Mouse (Mus musculus): Measurements from ENCODE around the gene Dcp1a.
"Not testable (repeated sequence)": the region's sequence is repeated elsewhere in the genome, so short reads cannot be mapped to it uniquely, and the experiment has no call there.

Gene Dcp1a

GRCm38 (mm10) chr14:30523356-30523755 lies 44.0 kb downstream of the Dcp1a start:
- no peak for DNase-seq

DNA sequence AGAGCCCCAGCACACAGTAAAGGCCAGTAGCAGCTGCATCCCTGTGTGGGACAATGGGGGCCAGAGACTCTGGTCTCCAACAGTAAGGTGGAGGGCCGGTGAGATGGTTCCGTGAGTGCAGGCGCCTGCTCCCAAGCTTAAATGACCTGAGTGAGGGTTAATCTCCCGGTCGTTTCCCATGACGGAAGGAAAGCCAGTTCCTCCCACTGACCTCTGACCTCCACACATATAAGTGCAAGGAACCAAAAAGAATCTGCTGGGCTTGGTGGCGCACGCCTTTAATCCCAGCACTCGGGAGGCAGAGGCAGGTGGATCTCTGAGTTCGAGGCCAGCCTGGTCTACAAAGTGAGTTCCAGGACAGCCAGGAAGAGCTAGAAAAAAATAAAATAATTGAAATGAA lies 49.1 kb downstream of the Dcp1a start:
- DNase-seq, result no peak

DNA sequence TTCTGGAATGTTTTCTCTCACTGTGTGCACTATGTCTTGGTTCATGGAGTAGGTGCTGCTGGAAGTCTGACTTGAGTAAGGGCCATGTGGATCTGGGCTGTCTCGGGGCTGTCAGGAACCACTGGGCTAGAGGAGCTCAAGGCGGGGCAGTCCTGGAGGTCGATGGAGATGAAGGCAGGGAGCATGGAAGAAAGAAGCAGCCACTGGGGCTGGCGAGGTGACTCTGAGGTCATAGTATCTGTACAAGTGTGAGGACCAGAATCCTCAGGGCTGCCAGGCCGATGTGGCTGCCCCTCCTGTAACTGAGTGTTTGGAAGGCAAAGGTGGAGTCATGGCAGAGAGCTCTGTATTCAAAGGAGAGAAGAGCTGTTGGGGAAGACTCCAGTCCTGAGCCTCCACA lies 49.6 kb downstream of the Dcp1a start:
- no peak for DNase-seq

- DNase-seq, result no peak
Observed at GRCm38 (mm10) chr14:30529454-30529853, 50.1 kb downstream of the Dcp1a start.

DNA sequence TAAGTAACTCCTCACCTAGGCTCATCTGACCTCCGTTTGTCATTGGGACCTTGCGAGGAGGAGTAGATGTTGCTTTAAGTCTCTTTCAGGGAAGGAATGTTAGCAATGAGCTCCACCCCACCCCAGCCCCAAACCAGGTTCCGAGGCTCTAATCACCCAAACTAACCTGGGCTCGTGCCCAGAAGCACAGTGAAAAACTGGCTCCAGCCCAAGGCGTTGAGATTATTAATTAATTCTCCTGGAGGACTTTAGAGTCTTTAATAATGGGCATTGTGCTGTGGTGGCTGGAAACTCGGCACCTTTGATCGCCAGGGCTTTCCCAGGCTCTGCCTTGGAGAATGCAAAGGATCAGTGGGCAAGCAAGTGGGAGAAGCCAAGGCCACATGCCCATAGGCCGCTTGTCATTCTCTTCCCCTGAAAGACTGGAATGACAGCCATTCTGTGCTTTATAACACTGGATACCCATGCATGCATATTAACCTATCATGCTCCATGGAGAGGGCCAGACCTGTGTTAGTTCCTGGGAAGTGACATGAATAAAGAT lies 51.5 kb downstream of the Dcp1a start:
- DNase-seq, result no peak

DNA sequence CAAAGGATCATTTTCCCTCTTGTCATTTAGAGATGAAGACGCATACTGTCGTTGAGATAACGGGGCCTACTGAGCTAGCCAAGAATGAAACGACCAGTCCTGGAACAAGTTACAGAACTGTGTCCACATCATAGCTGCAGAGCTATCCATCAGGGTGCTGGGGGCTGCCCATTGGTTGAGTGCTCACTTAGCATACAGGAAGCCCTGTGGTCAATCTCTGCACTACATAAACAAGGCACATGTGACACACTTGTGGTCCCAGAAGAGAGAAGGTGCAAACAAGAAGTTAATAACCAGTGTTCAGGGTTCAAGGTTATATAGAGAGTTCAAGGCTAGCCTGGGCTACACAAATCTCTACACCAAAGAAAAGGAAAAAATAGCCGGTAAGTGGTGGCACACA lies 52.1 kb downstream of the Dcp1a start:
- DNase-seq, result no peak

DNA sequence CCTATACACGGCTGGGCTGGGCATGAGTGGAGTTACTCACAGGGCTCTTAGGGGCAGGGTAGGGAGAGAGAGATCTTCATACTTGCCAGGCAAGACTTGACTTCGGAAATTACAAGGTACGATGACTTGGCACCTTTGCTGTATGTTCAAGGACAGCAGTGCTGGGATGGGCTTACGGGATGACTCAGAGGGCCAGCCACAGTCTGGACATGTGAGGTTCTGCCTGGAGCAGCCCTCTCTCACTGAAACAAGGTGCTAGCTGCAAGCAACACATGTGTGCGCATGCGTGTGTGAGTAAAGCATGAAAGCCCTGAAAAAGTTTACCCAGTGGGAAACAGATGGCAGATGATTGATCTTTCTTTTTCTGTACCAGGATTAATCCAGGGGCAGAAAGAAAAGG lies 52.6 kb downstream of the Dcp1a start:
- no peak for DNase-seq

DNA sequence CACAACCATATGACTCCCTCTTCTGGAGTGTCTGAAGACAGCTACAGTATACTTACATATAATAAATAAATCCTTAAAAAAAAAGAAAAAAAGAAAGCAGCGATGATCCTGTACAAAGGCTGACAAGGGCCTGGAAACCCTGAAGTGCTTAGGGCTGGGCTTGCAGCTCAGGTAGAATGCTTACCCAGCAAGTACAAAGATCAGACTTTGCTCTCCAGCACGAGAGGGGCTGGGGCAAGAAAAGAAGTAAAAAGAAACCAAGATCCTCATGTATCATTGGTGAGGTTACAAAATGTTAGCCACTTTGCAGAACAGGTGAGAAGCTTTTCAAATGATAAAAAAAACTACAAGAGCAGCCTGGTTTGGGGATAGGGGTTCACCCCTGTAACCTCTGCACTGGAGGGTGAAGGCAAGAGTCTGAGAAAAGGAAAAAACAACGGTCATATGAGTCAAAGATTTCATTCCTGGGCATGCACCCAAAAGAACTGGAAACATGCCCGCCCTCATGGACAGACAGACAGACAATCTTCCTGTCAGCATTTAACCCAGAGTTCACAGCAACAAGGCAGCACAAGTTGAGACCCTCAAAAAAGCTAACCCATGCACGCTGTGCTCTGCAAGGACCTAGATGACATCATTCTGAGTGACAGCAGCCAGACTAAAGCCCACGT lies 54.6 kb downstream of the Dcp1a start:
- no peak for DNase-seq

DNA sequence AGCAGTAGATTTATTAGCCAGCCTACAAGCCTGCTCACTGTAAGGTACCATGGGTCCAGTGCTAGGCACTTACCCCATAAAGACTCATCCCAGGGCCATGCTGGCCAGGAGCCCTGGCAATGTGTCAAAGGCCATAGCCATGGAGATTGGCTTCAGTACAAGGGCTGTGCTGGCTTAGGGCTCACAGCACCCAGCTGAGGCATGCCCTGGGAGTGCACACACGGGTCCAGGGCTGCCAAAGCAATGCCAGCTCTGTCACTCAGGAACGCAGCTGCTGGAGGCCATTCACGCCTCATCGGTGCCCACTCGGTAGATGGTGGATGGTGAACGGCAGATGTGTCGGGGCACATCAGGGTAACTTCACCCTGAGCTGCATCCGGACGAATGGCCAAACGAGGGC lies 62.2 kb downstream of the Dcp1a start:
- no peak for DNase-seq

DNA sequence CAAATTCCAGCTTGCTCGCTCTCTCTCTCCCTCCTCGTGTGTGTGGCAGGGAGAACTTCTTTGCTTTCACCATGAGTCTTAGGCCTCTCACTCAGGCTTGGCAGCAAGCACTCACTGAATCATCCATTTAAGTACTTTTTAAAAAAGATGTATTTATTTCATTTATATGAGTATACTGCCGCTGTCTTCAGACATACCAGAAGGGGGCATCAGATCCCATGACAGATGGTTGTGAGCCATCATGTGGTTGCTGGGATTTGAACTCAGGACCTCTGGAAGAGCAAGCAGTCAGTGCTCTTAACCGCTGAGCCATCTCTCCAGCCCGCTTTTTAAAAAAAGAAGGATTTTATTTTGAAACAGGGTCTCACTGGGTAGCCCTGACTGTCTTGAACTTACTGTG lies 64.0 kb downstream of the Dcp1a start:
- not testable (repeated sequence) for DNase-seq

- DNase-seq, result peak; percentile 53
Observed at GRCm38 (mm10) chr14:30548131-30548720, 68.9 kb downstream of the Dcp1a start, which contains the start of gene Tkt. Tkt (plus strand) TSS chr14:30548359.

GRCm38 (mm10) chr14:30548965-30549776 lies 69.8 kb downstream of the Dcp1a start:
- peak; percentile 98 for DNase-seq

DNA sequence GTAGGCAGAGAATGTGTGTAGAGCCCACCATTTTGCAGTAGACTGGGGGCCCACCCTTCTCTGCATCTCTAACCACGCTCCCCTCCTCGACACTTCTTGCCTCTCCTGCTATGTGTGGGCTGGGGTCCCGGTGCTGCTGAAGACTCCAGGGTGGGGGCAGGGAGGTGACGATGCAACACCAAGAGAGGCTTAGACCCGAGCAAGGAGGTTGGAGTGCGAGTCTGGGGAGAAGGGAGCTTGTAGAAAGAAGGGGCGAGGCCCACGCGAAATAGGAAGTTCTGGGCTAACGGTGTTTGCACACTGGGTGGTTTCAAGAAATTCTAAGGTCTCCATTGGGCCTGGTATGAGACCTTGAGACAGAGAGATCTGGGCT lies 70.4 kb downstream of the Dcp1a start:
- peak; percentile 43 for DNase-seq

GRCm38 (mm10) chr14:30550232-30551070 lies 71.1 kb downstream of the Dcp1a start:
- DNase-seq, result peak; percentile 66

DNA sequence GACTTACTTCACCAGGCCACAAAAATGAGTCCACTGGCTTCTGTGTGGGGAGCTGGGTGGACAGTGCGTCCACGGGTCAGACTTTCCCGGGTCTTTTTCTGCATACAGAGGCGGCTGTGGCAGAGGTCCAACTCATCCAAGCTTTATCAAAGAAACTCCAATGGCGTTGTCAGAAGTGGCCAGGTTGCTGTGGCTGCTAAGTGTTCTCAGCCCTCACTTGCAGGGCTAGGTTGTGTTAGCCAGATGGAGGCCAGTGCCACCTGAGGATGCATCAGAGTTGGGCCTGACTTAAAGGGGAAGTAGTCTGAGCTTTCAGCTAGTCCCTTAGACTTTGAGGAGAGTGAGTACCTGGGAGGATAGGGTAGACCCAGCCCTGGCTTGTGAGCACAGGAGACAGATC lies 72.2 kb downstream of the Dcp1a start:
- DNase-seq, result no peak

GRCm38 (mm10) chr14:30551981-30552380 lies 72.6 kb downstream of the Dcp1a start:
- no peak for DNase-seq

DNA sequence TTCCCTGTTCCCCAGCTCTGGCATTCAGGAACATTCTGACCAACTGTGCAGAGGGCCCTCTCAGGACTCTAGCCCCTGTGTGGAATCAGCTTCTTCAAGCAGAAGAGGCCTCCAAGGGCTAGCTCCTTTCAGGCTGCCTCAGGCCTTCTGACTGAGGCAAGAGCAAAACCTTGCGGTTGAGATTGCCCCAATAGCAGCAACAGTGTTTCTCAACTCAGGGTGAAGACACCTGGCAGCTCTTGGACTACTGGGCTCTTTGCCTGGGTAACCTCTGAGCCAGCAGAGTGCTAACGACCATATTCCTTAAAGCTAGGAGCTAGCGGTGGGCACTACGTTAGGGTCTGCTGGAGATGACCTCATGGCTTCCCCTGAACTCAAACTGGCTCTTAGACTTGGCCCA lies 73.8 kb downstream of the Dcp1a start:
- DNase-seq, result no peak

GRCm38 (mm10) chr14:30556651-30557050 lies 77.3 kb downstream of the Dcp1a start:
- no peak for DNase-seq

DNA sequence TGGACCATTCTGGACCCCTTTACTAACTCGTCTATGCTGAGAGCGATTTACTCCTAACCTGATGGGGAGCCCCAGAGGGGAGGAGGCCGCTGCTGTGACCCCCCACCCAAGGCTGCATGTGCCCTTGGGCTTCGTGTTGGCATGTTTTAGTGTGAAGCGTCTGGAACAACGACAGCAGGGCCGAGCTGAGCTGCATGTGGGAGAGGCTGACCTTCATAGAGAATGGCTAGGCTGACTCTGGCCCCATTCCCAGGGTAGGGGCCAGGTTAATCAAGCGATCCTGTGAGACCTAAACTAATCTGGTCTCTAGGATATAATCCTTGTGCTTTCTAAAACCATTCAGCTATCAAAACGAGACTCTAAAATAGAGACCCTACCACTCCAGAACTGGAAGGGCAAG lies 78.4 kb downstream of the Dcp1a start:
- no peak for DNase-seq

GRCm38 (mm10) chr14:30559321-30559850 lies 80.1 kb downstream of the Dcp1a start:
- no peak for DNase-seq

GRCm38 (mm10) chr14:30560803-30561389 lies 81.6 kb downstream of the Dcp1a start:
- no peak for DNase-seq
